Mouse (Mus musculus) midbrain, embryonic 15.5 days (tissue): ENCODE results near the gene Clec4f. TPM values are rescaled to one million over a fixed set of nuclear protein-coding genes. Genes with fewer than 3 reads are reported as not detected.
"Not testable (repeated sequence)": the region's sequence is repeated elsewhere in the genome, so short reads cannot be mapped to it uniquely, and the experiment has no call there.

ENCODE experiments used
- ATAC-seq: fragments of 200-750 bp; cut with Nextera tagmentation; replicated peaks from 2 replicates; pipeline ENCODE4 v1.8.0; 2017; ENCODE audit warnings: moderate TSS enrichment
- H3K27ac ChIP-seq: fragments of 300-500 bp; sonication (generic); 2 replicates; pipeline ENCODE4 v1.5.1; 2015; ENCODE audit warnings: mild to moderate bottlenecking, inconsistent platforms
- H3K27me3 ChIP-seq: fragments of 300-500 bp; sonication (generic); replicated peaks from 2 replicates; pipeline ENCODE4 v1.6.1; 2015; ENCODE audit warnings: inconsistent platforms
- H3K36me3 ChIP-seq: fragments of 300-500 bp; sonication (generic); replicated peaks from 2 replicates; pipeline ENCODE4 v1.6.1; 2015; ENCODE audit warnings: inconsistent platforms
- H3K4me1 ChIP-seq: fragments of 300-500 bp; sonication (generic); 2 replicates; pipeline ENCODE4 v1.6.1; 2015; ENCODE audit warnings: inconsistent platforms
- H3K4me2 ChIP-seq: fragments of 300-500 bp; sonication (generic); 2 replicates; pipeline ENCODE4 v1.6.1; 2015; ENCODE audit warnings: inconsistent platforms, mild to moderate bottlenecking, moderate library complexity
- H3K4me3 ChIP-seq: fragments of 300-500 bp; sonication (generic); 2 replicates; pipeline ENCODE4 v1.5.1; 2015; ENCODE audit warnings: mild to moderate bottlenecking, inconsistent platforms
- H3K9ac ChIP-seq: fragments of 300-500 bp; sonication (generic); 2 replicates; pipeline ENCODE4 v1.6.1; 2015; ENCODE audit warnings: mild to moderate bottlenecking, inconsistent platforms
- H3K9me3 ChIP-seq: fragments of 300-500 bp; sonication (generic); 2 replicates; pipeline ENCODE4 v1.6.1; 2016; ENCODE audit warnings: inconsistent platforms
- WGBS: fragments of 180-500 bp; shearing (Covaris S2); methylation state at CpG from one replicate; pipeline ENCODE4 v1.1.7; 2015; ENCODE audit warnings: mixed read lengths; 5-methylcytosine and 5-hydroxymethylcytosine counted together
- polyA plus RNA-seq: library from polyadenylated mRNA; unstranded; fragments of >200 nt; fragmentation: Nextera tagmentation; extraction: Ambion mirVana; gene quantifications from 2 replicates; pipeline ENCODE4 v1.2.1, GENCODE M21; 2015

Gene Clec4f
- polyA plus RNA-seq, 1 experiment from 2014 or later, result not detected

DNA sequence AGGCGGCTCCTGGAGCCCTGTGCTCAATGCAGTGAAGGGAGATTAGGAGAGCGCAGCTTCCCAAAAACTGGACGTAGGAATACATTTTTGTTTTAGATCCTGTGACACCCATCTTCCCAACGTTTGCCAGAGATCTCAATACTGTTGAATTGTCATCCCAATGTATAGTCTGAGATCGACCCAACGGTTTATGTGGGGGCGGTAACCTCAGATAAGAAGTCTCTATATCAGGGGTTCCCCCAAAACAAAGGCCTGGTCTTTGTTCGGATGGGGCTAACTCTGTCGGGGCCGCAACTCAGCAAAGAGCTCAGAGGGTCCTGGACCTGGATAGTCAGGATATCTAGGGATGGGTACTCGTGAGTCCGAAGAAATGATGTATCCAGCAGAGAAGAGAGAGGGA is 37.0 kb upstream of the Clec4f start:
- H3K27me3 ChIP-seq, result peaks cover 90% of the 10 kb centered on the region
- no peak overlapping the region for H3K9ac ChIP-seq
- H3K36me3 ChIP-seq, result no peaks in the 10 kb centered on the region
- H3K4me3 ChIP-seq, result no peak overlapping the region
- no peaks in the 10 kb centered on the region for H3K4me1 ChIP-seq
- no peak for ATAC-seq
- H3K27ac ChIP-seq, result no peak overlapping the region
- no peaks in the 10 kb centered on the region for H3K9me3 ChIP-seq
- no peak overlapping the region for H3K4me2 ChIP-seq
- WGBS, result 2% methylated on average over 12 of the region's 12 CpGs

DNA sequence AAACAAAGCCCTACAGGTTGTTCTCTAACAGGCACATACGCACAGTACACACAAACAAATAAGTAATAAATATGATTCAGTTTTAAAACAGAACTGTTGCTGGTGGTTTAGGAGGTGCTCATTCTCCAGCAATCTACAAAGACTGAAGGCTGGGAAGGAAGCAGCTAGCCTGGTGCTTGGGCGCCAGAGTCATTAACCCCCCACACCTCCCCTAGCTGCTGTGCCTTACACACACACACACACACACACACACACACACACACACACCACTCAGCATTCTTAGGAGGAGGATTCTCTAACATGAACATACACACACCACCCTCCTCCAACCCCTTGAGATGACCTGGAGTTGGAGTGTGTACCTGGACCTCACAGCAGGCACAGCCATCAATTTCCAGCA is 34.9 kb upstream of the Clec4f start:
- H3K36me3 ChIP-seq, result no peaks in the 10 kb centered on the region
- no peak overlapping the region for H3K27ac ChIP-seq
- no peaks in the 10 kb centered on the region for H3K9me3 ChIP-seq
- H3K4me3 ChIP-seq, result no peak overlapping the region
- no peaks in the 10 kb centered on the region for H3K4me1 ChIP-seq
- no peak overlapping the region for H3K4me2 ChIP-seq
- WGBS, result 59% methylated on average over 2 of the region's 2 CpGs
- no peak for ATAC-seq
- H3K9ac ChIP-seq, result no peak overlapping the region
- H3K27me3 ChIP-seq, result peaks cover 70% of the 10 kb centered on the region

DNA sequence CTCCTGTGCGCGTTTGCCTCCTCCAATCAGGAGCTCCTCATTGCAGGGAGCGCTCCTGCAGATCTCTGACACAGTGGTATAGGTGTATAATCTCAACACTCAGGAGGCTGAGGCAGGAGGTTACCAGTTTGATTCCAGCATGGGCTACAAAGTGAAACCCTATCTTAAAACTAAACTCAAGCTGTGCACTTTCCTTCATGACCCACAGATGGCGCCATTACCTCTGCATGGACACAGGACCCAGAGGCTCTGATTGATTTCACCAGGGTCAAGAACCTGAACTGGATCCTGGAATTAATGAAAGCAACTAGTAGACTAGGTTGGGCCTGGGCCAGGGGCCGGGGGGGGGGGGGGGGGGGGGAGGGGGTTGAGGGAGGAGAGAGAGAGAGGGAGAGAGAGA is 34.3 kb upstream of the Clec4f start:
- no peak overlapping the region for H3K27ac ChIP-seq
- no peaks in the 10 kb centered on the region for H3K9me3 ChIP-seq
- no peak overlapping the region for H3K9ac ChIP-seq

DNA sequence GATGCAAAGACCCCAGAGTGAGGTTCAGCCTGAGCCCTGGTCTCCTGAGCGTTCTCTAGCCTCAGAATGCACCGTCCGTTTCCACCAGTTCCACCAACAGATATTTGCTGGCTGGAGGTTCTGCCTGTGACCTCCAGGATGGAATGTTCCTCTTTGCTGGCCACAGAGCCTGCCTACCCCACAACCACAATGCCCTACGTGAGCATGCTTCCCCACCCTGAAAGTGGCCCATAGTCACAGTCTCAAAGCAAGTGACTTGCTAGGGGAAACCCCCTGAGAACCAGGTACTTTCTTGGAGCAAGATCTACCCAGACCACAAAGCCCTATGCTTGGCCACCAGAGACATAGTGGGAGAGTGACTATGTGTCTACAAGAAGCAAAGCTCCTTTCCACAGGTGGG is 33.4 kb upstream of the Clec4f start:
- H3K27ac ChIP-seq, result no peak overlapping the region
- no peak for ATAC-seq
- WGBS, result 85% methylated on average over 4 of the region's 4 CpGs
- H3K4me3 ChIP-seq, result no peak overlapping the region
- no peaks in the 10 kb centered on the region for H3K4me1 ChIP-seq
- H3K4me2 ChIP-seq, result no peak overlapping the region
- H3K36me3 ChIP-seq, result no peaks in the 10 kb centered on the region
- peaks cover 54% of the 10 kb centered on the region for H3K27me3 ChIP-seq
- H3K9ac ChIP-seq, result no peak overlapping the region
- H3K9me3 ChIP-seq, result no peaks in the 10 kb centered on the region

More for the DNA sequence above, 34.3 kb upstream of the Clec4f start:
- no peaks in the 10 kb centered on the region for H3K4me1 ChIP-seq
- no peak overlapping the region for H3K4me2 ChIP-seq
- H3K36me3 ChIP-seq, result no peaks in the 10 kb centered on the region
- no peak overlapping the region for H3K4me3 ChIP-seq
- peaks cover 63% of the 10 kb centered on the region for H3K27me3 ChIP-seq
- WGBS, result 25% methylated on average over 4 of the region's 5 CpGs
- no peak for ATAC-seq

DNA sequence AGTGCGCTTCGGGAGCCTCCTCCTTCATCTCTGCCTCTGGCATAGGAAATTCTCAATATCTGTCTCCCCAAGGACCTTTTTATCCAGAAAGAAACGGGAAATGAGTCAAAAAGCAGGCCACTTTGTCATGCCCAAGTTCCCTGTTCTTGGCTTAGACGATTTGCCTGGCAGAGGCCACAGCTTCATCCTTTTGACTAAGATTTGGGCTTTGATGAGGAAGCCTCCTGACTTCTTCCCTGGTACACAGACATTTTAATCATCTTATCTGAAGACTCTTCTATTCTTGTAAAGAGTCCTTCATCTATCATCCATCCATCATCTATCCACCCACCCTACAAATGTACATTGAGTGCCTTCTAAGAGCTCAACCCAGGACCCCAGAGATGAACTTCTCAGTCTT is 21.8 kb upstream of the Clec4f start, which contains the start of gene Cd207:
TSS of gene Cd207 (minus strand) at position 101 of the 400 bp plus-strand sequence.
- H3K9ac ChIP-seq, result no peak within 1 kb of the TSS
- H3K4me1 ChIP-seq, result no peaks in the 10 kb centered on the region
- no peaks in the 10 kb centered on the region for H3K9me3 ChIP-seq
- no peaks in the 10 kb centered on the region for H3K36me3 ChIP-seq
- whole genome bisulfite sequencing, result 78% methylated on average over 4 of the region's 4 CpGs
- ATAC-seq, result no peak
- H3K4me2 ChIP-seq, result no peak within 1 kb of the TSS
- no peaks in the 10 kb centered on the region; the same call in 1 of the 2 replicates for H3K27me3 ChIP-seq
- H3K4me3 ChIP-seq, result no peak within 1 kb of the TSS
- no peak within 1 kb of the TSS for H3K27ac ChIP-seq

DNA sequence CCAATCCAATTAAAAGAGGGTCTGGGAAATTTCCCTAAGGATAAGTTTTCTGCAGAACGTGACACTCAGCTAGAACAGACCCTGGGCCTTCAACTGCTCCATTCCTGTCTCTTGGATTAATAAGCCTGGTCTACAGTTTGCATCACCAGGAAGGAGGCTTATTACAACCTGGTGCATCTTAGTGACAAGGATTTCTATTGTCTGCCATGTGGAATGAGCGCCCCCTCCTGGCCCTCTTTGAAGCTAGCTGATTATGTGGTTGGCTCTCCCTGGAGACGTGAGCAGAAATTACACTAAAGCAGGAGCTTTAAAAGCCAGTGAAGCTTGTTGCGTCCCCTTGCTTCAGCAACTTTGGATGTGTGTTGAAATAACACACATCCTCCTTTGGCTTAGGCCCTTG is 17.4 kb upstream of the Clec4f start:
- H3K36me3 ChIP-seq, result no peaks in the 10 kb centered on the region

DNA sequence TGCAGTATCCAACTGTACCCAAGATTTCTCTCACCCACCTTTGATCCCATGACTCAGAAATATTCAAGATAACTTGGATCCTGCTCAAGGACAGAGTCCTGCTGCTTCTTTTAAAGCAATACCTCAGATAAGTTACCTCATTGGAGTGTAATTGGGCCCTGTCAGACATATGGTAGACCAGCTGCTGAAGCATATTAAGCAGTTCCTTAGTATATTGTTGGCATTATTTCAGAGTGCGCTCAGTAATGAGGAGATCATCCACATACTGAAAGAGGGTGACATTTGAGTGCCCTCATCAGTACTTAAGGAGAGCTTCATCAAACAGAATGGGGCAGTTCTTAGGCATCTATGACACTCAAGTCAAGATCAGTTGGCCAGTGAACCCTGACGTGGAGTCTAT is 9.0 kb upstream of the Clec4f start:
- no peak overlapping the region for H3K9ac ChIP-seq
- H3K4me3 ChIP-seq, result no peak overlapping the region
- ATAC-seq, result no peak
- no peak overlapping the region for H3K4me2 ChIP-seq
- H3K9me3 ChIP-seq, result no peaks in the 10 kb centered on the region
- WGBS, result 91% methylated on average over 2 of the region's 2 CpGs
- no peak overlapping the region for H3K27ac ChIP-seq
- H3K36me3 ChIP-seq, result no peaks in the 10 kb centered on the region
- no peaks in the 10 kb centered on the region for H3K27me3 ChIP-seq
- H3K4me1 ChIP-seq, result no peaks in the 10 kb centered on the region

More for the DNA sequence above, 17.4 kb upstream of the Clec4f start:
- no peaks in the 10 kb centered on the region for H3K4me1 ChIP-seq
- 0 out of 2 replicates have a peak, but pooled peaks have one; percentile 48 for ATAC-seq
- 11% methylated on average over 4 of the region's 4 CpGs for WGBS
- H3K4me2 ChIP-seq, result no peak overlapping the region
- no peaks in the 10 kb centered on the region for H3K9me3 ChIP-seq
- H3K9ac ChIP-seq, result no peak overlapping the region
- H3K27me3 ChIP-seq, result no peaks in the 10 kb centered on the region; the same call in 1 of the 2 replicates
- no peak overlapping the region for H3K27ac ChIP-seq
- H3K4me3 ChIP-seq, result no peak overlapping the region

DNA sequence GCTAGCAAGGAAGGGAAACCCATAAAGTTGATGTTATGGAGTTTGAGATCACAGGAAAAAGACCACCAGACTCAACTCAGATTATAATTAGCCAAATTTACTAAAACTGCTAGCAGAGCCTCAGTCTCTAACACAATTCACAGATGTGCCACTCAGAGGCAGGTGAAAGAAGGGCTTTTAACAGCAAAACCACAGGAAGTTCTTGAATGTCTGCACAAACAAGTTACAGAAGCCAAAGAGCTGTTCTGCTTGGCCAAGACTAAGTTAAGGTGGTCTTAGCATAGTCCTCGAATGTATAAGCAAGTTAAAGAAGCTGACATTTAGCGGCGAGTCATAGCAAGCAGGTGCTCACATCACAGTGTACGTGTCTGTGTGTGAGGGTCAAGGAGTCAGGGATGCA is 4.8 kb upstream of the Clec4f start:
- WGBS, result 84% methylated on average over 4 of the region's 4 CpGs
- H3K27me3 ChIP-seq, result no peaks in the 10 kb centered on the region
- H3K36me3 ChIP-seq, result no peaks in the 10 kb centered on the region
- H3K9me3 ChIP-seq, result no peaks in the 10 kb centered on the region
- no peak for ATAC-seq
- no peaks in the 10 kb centered on the region for H3K4me1 ChIP-seq
- no peak overlapping the region for H3K4me2 ChIP-seq
- no peak overlapping the region for H3K4me3 ChIP-seq
- H3K9ac ChIP-seq, result no peak overlapping the region
- no peak overlapping the region for H3K27ac ChIP-seq

DNA sequence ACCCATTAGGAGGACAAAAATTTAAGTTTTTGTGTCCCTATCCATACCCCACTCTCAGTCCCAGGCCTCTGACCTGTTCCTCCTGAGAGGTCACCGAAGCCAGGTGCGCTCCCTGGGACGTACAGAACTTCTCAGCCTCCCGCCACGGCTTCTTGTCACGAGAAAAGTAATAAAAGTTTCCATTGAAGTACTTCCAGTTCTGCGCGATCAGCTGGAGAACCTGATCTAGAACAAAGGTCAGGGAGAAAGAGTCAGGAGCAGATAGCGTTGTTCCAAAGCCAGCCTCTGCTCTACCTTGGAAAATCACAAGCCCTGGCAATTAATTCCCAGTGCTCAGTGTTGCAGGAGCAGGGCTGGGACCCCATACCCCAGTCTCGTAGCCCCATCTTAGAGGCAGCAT is 9.3 kb downstream of the Clec4f start:
- ATAC-seq, result no peak
- Histone ChIP-seq H3K27ac (no peak overlapping the region), H3K36me3 (no peaks in the 10 kb centered on the region), H3K9me3 (no peaks in the 10 kb centered on the region), H3K4me3 (no peak overlapping the region), H3K27me3 (no peaks in the 10 kb centered on the region), H3K4me2 (no peak overlapping the region), H3K4me1 (no peaks in the 10 kb centered on the region), H3K9ac (no peak overlapping the region)
- 90% methylated on average over 10 of the region's 10 CpGs for WGBS

DNA sequence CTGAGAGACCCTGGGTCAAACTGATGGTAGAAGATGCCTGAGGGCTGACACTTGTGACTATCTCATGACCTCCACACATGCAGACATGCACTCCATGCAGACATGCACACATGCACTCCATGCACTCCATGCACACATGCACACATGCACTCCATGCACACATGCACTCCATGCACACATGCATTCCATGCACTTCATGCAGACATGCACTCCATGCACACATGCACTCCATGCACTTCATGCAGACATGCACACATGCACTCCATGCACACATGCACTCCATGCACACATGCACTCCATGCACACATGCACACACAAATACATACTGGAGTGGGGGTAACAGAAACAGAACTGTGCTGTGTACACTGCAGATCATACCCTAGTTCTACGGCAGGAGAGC is 20.7 kb downstream of the Clec4f start:
- 86% methylated on average over 1 of the region's 1 CpGs for WGBS
- Histone ChIP-seq H3K36me3 (no peaks in the 10 kb centered on the region), H3K9ac (no peak overlapping the region), H3K9me3 (no peaks in the 10 kb centered on the region), H3K4me1 (no peaks in the 10 kb centered on the region), H3K27me3 (no peaks in the 10 kb centered on the region), H3K27ac (no peak overlapping the region), H3K4me3 (no peak overlapping the region), H3K4me2 (no peak overlapping the region)
- ATAC-seq, result no peak

DNA sequence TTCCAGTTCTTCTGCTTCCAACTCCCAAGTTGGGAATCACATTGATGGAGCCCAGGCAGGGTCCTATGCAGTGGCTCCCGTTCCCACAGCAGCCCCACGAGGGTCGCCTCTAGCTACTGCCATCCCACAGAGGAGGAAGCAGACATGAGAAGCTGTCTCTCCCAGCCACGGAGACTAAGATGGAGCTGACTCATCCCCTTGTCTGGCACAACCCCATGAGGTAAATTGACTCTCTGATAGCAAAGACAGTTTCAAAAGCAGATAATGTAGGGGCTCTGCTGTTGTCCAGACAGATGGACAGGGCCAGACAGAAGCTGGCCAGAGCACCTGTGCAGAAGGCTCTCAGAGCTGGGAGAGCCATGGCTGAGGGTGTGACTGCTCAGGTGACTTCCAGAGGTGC is 21.4 kb downstream of the Clec4f start:
- H3K9me3 ChIP-seq, H3K4me1 ChIP-seq, H3K9ac ChIP-seq, H3K4me2 ChIP-seq, H3K27ac ChIP-seq, H3K4me3 ChIP-seq, H3K27me3 ChIP-seq, ATAC-seq, H3K36me3 ChIP-seq: not testable (repeated sequence)
- WGBS, result 76% methylated on average over 4 of the region's 4 CpGs

DNA sequence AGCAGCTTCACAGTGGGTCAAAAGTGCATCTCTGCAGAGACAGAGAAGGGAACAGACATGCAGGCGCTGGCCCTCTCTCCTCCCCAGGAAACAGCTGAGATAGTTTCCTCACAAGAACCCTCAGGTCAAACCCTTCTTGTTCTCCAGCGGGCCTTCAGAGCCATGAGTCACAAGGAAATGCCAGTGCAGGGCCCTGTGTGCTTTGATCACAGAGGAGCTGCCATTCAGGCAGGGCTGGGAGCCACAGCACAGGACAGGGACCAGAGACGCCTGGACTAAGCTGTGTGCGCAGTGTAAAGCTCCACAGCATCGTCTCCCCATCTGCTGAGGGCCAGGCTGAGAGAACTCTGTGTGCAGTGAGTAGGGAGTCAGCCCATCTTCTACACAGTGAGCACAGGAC is 21.9 kb downstream of the Clec4f start:
- not testable (repeated sequence) for H3K4me1 ChIP-seq, H3K36me3 ChIP-seq, H3K4me3 ChIP-seq, H3K27ac ChIP-seq, H3K9me3 ChIP-seq, H3K9ac ChIP-seq, H3K4me2 ChIP-seq, H3K27me3 ChIP-seq, ATAC-seq
- 67% methylated on average over 5 of the region's 5 CpGs for WGBS

DNA sequence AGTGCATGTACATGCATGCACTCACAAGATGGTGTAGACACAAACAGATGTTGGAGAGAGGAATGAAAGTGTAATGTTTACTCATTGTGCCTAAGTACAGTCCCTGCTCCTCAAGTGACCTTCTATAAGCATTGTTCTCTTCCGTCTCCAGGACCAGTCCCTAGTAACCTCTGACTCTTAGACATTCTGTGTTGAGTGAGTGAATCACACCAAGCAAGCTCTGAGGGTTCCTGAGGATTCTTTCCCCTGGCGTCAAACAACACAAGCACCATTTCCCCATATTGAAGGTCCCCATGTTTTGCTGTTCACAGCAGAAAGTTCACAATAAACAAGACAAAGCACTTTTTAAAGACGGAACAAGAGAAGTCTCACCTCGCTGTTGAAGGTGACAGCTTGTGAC is 24.2 kb downstream of the Clec4f start:
- H3K4me2 ChIP-seq, result no peak overlapping the region
- no peaks in the 10 kb centered on the region for H3K4me1 ChIP-seq
- no peak for ATAC-seq
- WGBS, result 85% methylated on average over 4 of the region's 4 CpGs
- H3K4me3 ChIP-seq, result no peak overlapping the region
- no peak overlapping the region for H3K27ac ChIP-seq
- H3K9ac ChIP-seq, result no peak overlapping the region
- H3K36me3 ChIP-seq, result no peaks in the 10 kb centered on the region
- H3K27me3 ChIP-seq, result no peaks in the 10 kb centered on the region
- no peaks in the 10 kb centered on the region for H3K9me3 ChIP-seq

DNA sequence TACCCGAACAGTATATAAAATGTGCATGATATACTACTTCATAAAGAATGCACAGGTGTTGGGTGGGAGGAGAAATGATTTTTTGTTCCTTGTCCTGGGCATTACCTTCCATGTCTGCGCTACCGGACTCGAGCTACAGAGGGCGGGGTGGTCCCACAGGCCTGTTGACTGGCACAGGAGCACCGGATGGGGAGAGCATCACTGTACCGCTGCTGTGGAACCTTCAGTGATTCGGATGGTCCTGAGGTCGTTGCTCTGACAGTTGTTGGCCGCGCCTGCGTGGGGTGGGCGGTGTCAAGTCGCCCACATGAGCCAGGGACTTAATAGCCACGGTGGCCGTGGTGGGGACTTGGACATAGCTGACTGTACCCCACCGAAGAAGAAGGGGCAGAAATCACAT is 29.2 kb downstream of the Clec4f start:
- Histone ChIP-seq H3K4me1 (no peaks in the 10 kb centered on the region), H3K27ac (no peak overlapping the region), H3K4me3 (no peak overlapping the region), H3K4me2 (no peak overlapping the region), H3K27me3 (no peaks in the 10 kb centered on the region), H3K36me3 (no peaks in the 10 kb centered on the region), H3K9ac (no peak overlapping the region), H3K9me3 (no peaks in the 10 kb centered on the region)
- 68% methylated on average over 17 of the region's 17 CpGs for WGBS
- no peak for ATAC-seq
